Mouse (Mus musculus) liver, adult 2 months (tissue): ENCODE data around the gene Nostrin.

Experiments used
- CTCF ChIP-seq: fragments of 200-500 bp; IDR thresholded peaks from 2 replicates; pipeline ENCODE4 v1.5.1; 2011; ENCODE audit warnings: low read depth, low read length, control low read depth
- POLR2A ChIP-seq: fragments of 200-500 bp; IDR thresholded peaks from 2 replicates; pipeline ENCODE4 v1.6.1; 2011; ENCODE audit warnings: low read length, control low read depth; ENCODE audit not compliant: insufficient read depth; ENCODE audit errors: extremely low read depth

GRCm38 (mm10) chr2:69134186-69134585 is 1.4 kb upstream of the Nostrin start:
- TF ChIP-seq POLR2A (no peak), CTCF (no peak)
